Mouse (Mus musculus) myocyte (in vitro differentiated cells): ENCODE data around the gene Sned1. TPM values are rescaled to one million over a fixed set of nuclear protein-coding genes. Genes with fewer than 3 reads are reported as not detected.
A peak's percentile ranks its signal among the peaks of the same experiment; 100 is the strongest.

Experiments used
- H3K27me3 ChIP-seq: one replicate; pipeline ENCODE4 v1.6.1; 2011; ENCODE audit not compliant: control insufficient read depth, insufficient read depth, insufficient read length
- H3K36me3 ChIP-seq: one replicate; pipeline ENCODE4 v1.6.1; 2011; ENCODE audit not compliant: control insufficient read depth, insufficient read depth
- H3K4me2 ChIP-seq: one replicate; pipeline ENCODE4 v1.6.1; 2011; ENCODE audit warnings: low read depth, control low read depth
- H3K4me3 ChIP-seq: one replicate; pipeline ENCODE4 v1.5.1; 2011; ENCODE audit warnings: mild to moderate bottlenecking, control low read depth, moderate library complexity
- H3K79me2 ChIP-seq: one replicate; pipeline ENCODE4 v1.6.1; 2011; ENCODE audit not compliant: control insufficient read depth, insufficient read depth
- H3ac ChIP-seq: one replicate; pipeline ENCODE4 v1.6.1; 2011; ENCODE audit not compliant: control insufficient read depth, insufficient read length
- CEBPB ChIP-seq: IDR thresholded peaks from 2 replicates; pipeline ENCODE4 v1.6.1; 2011; ENCODE audit warnings: mild to moderate bottlenecking, moderate library complexity; ENCODE audit not compliant: poor library complexity, insufficient read depth, severe bottlenecking
- E2F4 ChIP-seq: IDR thresholded peaks from one replicate; pipeline ENCODE4 v1.6.1; 2011; ENCODE audit warnings: mild to moderate bottlenecking, control low read depth, moderate library complexity; ENCODE audit not compliant: insufficient read depth
- MAX ChIP-seq: IDR thresholded peaks from one replicate; pipeline ENCODE4 v1.6.1; 2011; ENCODE audit warnings: low read depth, mild to moderate bottlenecking, control low read depth
- MYOD1 ChIP-seq, 3 experiments: IDR thresholded peaks; one replicate each; pipeline ENCODE4 v1.6.1; 2011; ENCODE audit warnings: control low read depth in 2 of 3, low read depth in 2 of 3, mild to moderate bottlenecking in 2 of 3, moderate library complexity in 1 of 3; ENCODE audit not compliant: insufficient read length in 2 of 3, control insufficient read depth in 1 of 3
- MYOG ChIP-seq, 3 experiments: IDR thresholded peaks; one replicate each; pipeline ENCODE4 v1.6.1; 2011; ENCODE audit warnings: control low read depth in 2 of 3, low read depth in 2 of 3, mild to moderate bottlenecking in 2 of 3; ENCODE audit not compliant: insufficient read length in 2 of 3, control insufficient read depth in 1 of 3, insufficient read depth in 1 of 3
- POLR2A ChIP-seq: IDR thresholded peaks from one replicate; pipeline ENCODE4 v1.6.1; 2011; ENCODE audit warnings: low read depth, mild to moderate bottlenecking, control low read depth, moderate library complexity; ENCODE audit not compliant: insufficient read length
- POLR2AphosphoS2 ChIP-seq: IDR thresholded peaks from one replicate; pipeline ENCODE4 v1.6.1; 2011; ENCODE audit warnings: low read depth, control low read depth; ENCODE audit not compliant: insufficient read length
- REST ChIP-seq: IDR thresholded peaks from one replicate; pipeline ENCODE4 v1.6.1; 2011; ENCODE audit warnings: mild to moderate bottlenecking, control low read depth, moderate library complexity; ENCODE audit not compliant: insufficient read depth, insufficient read length
- SRF ChIP-seq: IDR thresholded peaks from one replicate; pipeline ENCODE4 v1.6.1; 2011; ENCODE audit warnings: low read depth; ENCODE audit not compliant: control insufficient read depth, insufficient read length
- TCF12 ChIP-seq: IDR thresholded peaks from one replicate; pipeline ENCODE4 v1.6.1; 2011; ENCODE audit warnings: mild to moderate bottlenecking, control low read depth; ENCODE audit not compliant: poor library complexity, insufficient read depth, severe bottlenecking
- TCF3 ChIP-seq: IDR thresholded peaks from one replicate; pipeline ENCODE4 v1.6.1; 2011; ENCODE audit warnings: low read depth, control low read depth; ENCODE audit not compliant: insufficient read length
- USF1 ChIP-seq: IDR thresholded peaks from one replicate; pipeline ENCODE4 v1.6.1; 2011; ENCODE audit warnings: low read depth, mild to moderate bottlenecking, control low read depth, moderate library complexity
- polyA plus RNA-seq: library from polyadenylated mRNA; unstranded; fragments of >200 nt; fragmentation: generic; extraction: Trizol; gene quantifications from one replicate; pipeline ENCODE4 v1.2.1, GENCODE M21; 2012; ENCODE audit warnings: missing spikeins

The Sned1 gene
- polyA plus RNA-seq, 1 experiment = 0.20 TPM

GRCm38 (mm10) chr1:93229221-93229620, 6.4 kb upstream of the Sned1 start:
- Histone ChIP-seq H3ac (no peak overlapping the region), H3K27me3 (no peaks in the 10 kb centered on the region), H3K4me2 (no peak overlapping the region), H3K4me3 (no peak overlapping the region), H3K79me2 (no peaks in the 10 kb centered on the region), H3K36me3 (no peaks in the 10 kb centered on the region)
- TF ChIP-seq MYOG (IDR thresholded peaks at IDR 0.05; ENCODE audit: control insufficient read depth in 1 of 3, insufficient read depth in 1 of 3, insufficient read length in 2 of 3, low read depth in 2 of 3) = peak in 1 of 3 experiments; percentile 28
- no peak for TF ChIP-seq TCF3
- peak in 1 of 3 experiments; percentile 47 for TF ChIP-seq MYOD1 (IDR thresholded peaks at IDR 0.05; ENCODE audit: control insufficient read depth in 1 of 3, insufficient read length in 2 of 3, low read depth in 2 of 3)
- no peak for TF ChIP-seq USF1
- no peak for TF ChIP-seq E2F4
- TF ChIP-seq SRF = no peak
- no peak for TF ChIP-seq REST
- TF ChIP-seq POLR2AphosphoS2 = no peak
- no peak for TF ChIP-seq CEBPB
- TF ChIP-seq POLR2A = no peak
- no peak for TF ChIP-seq TCF12
- TF ChIP-seq MAX = no peak

GRCm38 (mm10) chr1:93229626-93230025, 6.0 kb upstream of the Sned1 start:
- no peak overlapping the region for H3ac ChIP-seq
- no peak overlapping the region for H3K4me2 ChIP-seq
- no peak overlapping the region for H3K4me3 ChIP-seq
- TF ChIP-seq POLR2A (no peak), MYOD1 (IDR thresholded peaks at IDR 0.05; ENCODE audit: control insufficient read depth in 1 of 3, insufficient read length in 2 of 3, low read depth in 2 of 3) (no peak), MYOG (IDR thresholded peaks at IDR 0.05; ENCODE audit: control insufficient read depth in 1 of 3, insufficient read depth in 1 of 3, insufficient read length in 2 of 3, low read depth in 2 of 3) (no peak), TCF3 (no peak), E2F4 (no peak), POLR2AphosphoS2 (no peak), SRF (no peak), REST (no peak), CEBPB (no peak)
- no peaks in the 10 kb centered on the region for H3K79me2 ChIP-seq
- H3K36me3 ChIP-seq = no peaks in the 10 kb centered on the region
- H3K27me3 ChIP-seq = no peaks in the 10 kb centered on the region

GRCm38 (mm10) chr1:93236545-93236924, 894 bp downstream of the Sned1 start:
- no peaks in the 10 kb centered on the region for H3K27me3 ChIP-seq
- H3K4me3 ChIP-seq = peak overlapping the region; percentile 12
- no peaks in the 10 kb centered on the region for H3K79me2 ChIP-seq
- H3K36me3 ChIP-seq = no peaks in the 10 kb centered on the region
- peak overlapping the region; percentile 1 for H3ac ChIP-seq
- H3K4me2 ChIP-seq = peak overlapping the region; percentile 84
- TF ChIP-seq SRF = no peak
- no peak for TF ChIP-seq TCF3
- no peak for TF ChIP-seq MYOG (IDR thresholded peaks at IDR 0.05; ENCODE audit: control insufficient read depth in 1 of 3, insufficient read depth in 1 of 3, insufficient read length in 2 of 3, low read depth in 2 of 3)
- TF ChIP-seq POLR2AphosphoS2 = no peak
- TF ChIP-seq TCF12 = no peak
- TF ChIP-seq POLR2A = no peak
- TF ChIP-seq CEBPB = no peak
- TF ChIP-seq MYOD1 (IDR thresholded peaks at IDR 0.05; ENCODE audit: control insufficient read depth in 1 of 3, insufficient read length in 2 of 3, low read depth in 2 of 3) = no peak
- TF ChIP-seq MAX = no peak
- no peak for TF ChIP-seq USF1
- no peak for TF ChIP-seq E2F4
- TF ChIP-seq REST = no peak

GRCm38 (mm10) chr1:93237676-93238075, 2.0 kb downstream of the Sned1 start:
- Histone ChIP-seq H3K4me3 (no peak overlapping the region), H3ac (no peak overlapping the region), H3K36me3 (no peaks in the 10 kb centered on the region), H3K4me2 (no peak overlapping the region), H3K79me2 (no peaks in the 10 kb centered on the region), H3K27me3 (no peaks in the 10 kb centered on the region)
- TF ChIP-seq MYOG (IDR thresholded peaks at IDR 0.05; ENCODE audit: control insufficient read depth in 1 of 3, insufficient read depth in 1 of 3, insufficient read length in 2 of 3, low read depth in 2 of 3) = no peak
- no peak for TF ChIP-seq USF1
- no peak for TF ChIP-seq TCF12
- TF ChIP-seq SRF = no peak
- no peak for TF ChIP-seq MYOD1 (IDR thresholded peaks at IDR 0.05; ENCODE audit: control insufficient read depth in 1 of 3, insufficient read length in 2 of 3, low read depth in 2 of 3)
- no peak for TF ChIP-seq MAX
- TF ChIP-seq TCF3 = no peak
- no peak for TF ChIP-seq CEBPB
- TF ChIP-seq REST = no peak
- no peak for TF ChIP-seq POLR2A
- no peak for TF ChIP-seq POLR2AphosphoS2
- TF ChIP-seq E2F4 = no peak
